8 mouse cellular contexts compared by ENCODE assay signal in the genomic region with DNA sequence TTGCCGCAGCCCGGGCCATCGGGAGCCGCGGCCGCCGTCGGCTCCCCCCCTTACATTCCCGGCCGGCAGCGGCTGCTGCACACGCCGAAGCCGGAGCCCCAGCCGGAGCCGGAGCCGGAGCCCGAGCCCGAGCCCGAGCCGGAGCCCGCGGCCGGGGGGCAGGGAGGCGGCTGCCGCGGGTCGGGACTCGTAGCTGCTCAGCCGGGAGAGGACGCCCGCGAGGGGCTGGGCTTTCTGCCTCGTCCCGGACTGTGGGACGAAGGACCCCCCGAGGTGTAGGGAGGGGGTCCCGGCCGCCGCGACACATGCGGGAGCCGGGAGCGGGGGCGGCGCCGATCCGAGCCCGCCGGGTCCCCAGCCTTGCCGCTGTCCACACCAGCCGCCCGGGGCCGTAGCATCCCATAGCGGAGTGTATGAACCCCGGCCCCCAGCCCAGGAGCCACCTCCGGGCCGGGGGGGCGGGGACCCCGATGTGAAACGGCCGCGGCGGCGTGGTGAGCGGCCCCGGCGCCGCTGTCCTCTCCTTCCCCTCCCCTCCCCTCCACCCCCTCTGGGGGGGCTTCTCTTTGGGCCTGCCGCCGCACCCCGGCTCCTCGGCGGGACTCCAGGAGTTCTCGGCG. TPM values are rescaled to one million over a fixed set of nuclear protein-coding genes. Genes with fewer than 3 reads are reported as not detected.
DNase-seq lines count a peak whose midpoint lies in the region; ATAC-seq and TF ChIP-seq lines count a peak whose summit lies in the region.

A gene (plus strand): TSS at position 507 of the 620 bp plus-strand sequence.

- DNase-seq in cerebellum, adult 11 months, result peak; percentile 45
- DNase-seq in cerebellum, postnatal 25 days, result no peak
- DNase-seq in A20 (ENCODE audit: low read depth, low spot score), result peak; percentile 56
- DNase-seq in heart, adult 8-10 months (ENCODE audit: low spot score), result no peak
- no peak for DNase-seq in liver, embryonic 14.5 days (ENCODE audit: low read depth in 3 of 3, low spot score in 3 of 3)
- peak; percentile 22 to 29 for DNase-seq in spleen, postnatal 36 days (ENCODE audit: low spot score in 2 of 2)

- H3K4me3 ChIP-seq in cortical plate, adult 2 months (ENCODE audit: insufficient read depth, low read length), result peak within 1 kb of the TSS; percentile 77
- H3K4me3 ChIP-seq in kidney, embryonic 15.5 days (replicated peaks), result peak within 1 kb of the TSS; percentile 70
- H3K4me3 ChIP-seq in liver, embryonic 14.5 days (ENCODE audit: insufficient read depth in 1 of 2, low read depth in 2 of 2, low read length in 2 of 2), result peak within 1 kb of the TSS; percentile 91 to 96

- H3K36me3 ChIP-seq in kidney, embryonic 15.5 days, result no peaks in the 10 kb centered on the region; the same call in 1 of the 2 replicates
- H3K36me3 ChIP-seq in liver, embryonic 14.5 days (replicated peaks; ENCODE audit: control insufficient read depth, insufficient read depth, low read depth), result no peaks in the 10 kb centered on the region

- TF ChIP-seq CTCF in cortical plate, adult 2 months (IDR thresholded peaks at IDR 0.05; ENCODE audit: extremely low read depth, insufficient read depth, low read length), result no peak
- no peak for TF ChIP-seq CTCF in liver, embryonic 14.5 days (IDR thresholded peaks at IDR 0.05; ENCODE audit: low read depth)

- H3K4me2 ChIP-seq in kidney, embryonic 15.5 days, result peak within 1 kb of the TSS; percentile 98
- peak within 1 kb of the TSS; percentile 89 for H3K4me2 ChIP-seq in liver, embryonic 14.5 days (ENCODE audit: low read depth)

- no peaks in the 10 kb centered on the region for H3K9me3 ChIP-seq in kidney, embryonic 15.5 days (replicated peaks)
- no peaks in the 10 kb centered on the region for H3K9me3 ChIP-seq in liver, embryonic 14.5 days (ENCODE audit: control insufficient read depth, low read length)

- ATAC-seq in kidney, embryonic 15.5 days (replicated peaks; ENCODE audit: low FRiP score), result peak; percentile 66
- ATAC-seq in liver, embryonic 14.5 days (ENCODE audit: insufficient read depth), result peak; percentile 25; the same call in 1 of the 2 replicates

- H3K4me1 ChIP-seq in cortical plate, adult 2 months (ENCODE audit: control insufficient read depth, insufficient read depth, low read length), result no peaks in the 10 kb centered on the region; the same call in 1 of the 2 replicates
- H3K4me1 ChIP-seq in kidney, embryonic 15.5 days, result peaks cover 25% of the 10 kb centered on the region
- H3K4me1 ChIP-seq in liver, embryonic 14.5 days (replicated peaks; ENCODE audit: control insufficient read depth in 2 of 2, insufficient read depth in 2 of 2, low read length in 1 of 2), result peaks cover 11 to 20% of the 10 kb centered on the region in 2 experiments

- peak within 1 kb of the TSS; percentile 76 for H3K9ac ChIP-seq in kidney, embryonic 15.5 days
- peak within 1 kb of the TSS; percentile 94 for H3K9ac ChIP-seq in liver, embryonic 14.5 days (replicated peaks)

- no peak for TF ChIP-seq EP300 in liver, embryonic 14.5 days (IDR thresholded peaks at IDR 0.05; ENCODE audit: low read depth)

- H3K27ac ChIP-seq in cortical plate, adult 2 months (ENCODE audit: insufficient read depth, low read length), result peak within 1 kb of the TSS; percentile 33
- peak within 1 kb of the TSS; percentile 96 for H3K27ac ChIP-seq in kidney, embryonic 15.5 days
- peak within 1 kb of the TSS; percentile 94 for H3K27ac ChIP-seq in liver, embryonic 14.5 days

- 1% methylated on average over 48 of the region's 76 CpGs for WGBS in kidney, embryonic 15.5 days
- WGBS in liver, embryonic 14.5 days (ENCODE audit: insufficient replicate concordance), result 0% methylated on average over 57 of the region's 76 CpGs

- no peak for TF ChIP-seq POLR2A in cortical plate, adult 2 months (IDR thresholded peaks at IDR 0.05; ENCODE audit: extremely low read depth, insufficient read depth, low read length)

- no peaks in the 10 kb centered on the region for H3K27me3 ChIP-seq in kidney, embryonic 15.5 days
- H3K27me3 ChIP-seq in liver, embryonic 14.5 days (ENCODE audit: control insufficient read depth, insufficient read depth, low read length), result no peaks in the 10 kb centered on the region

RNA-seq across cellular contexts. Expression of the gene that starts here (rescaled TPM):
- 167 and 180 TPM in 2 replicates for polyA plus RNA-seq in cortical plate, adult 2 months (2012; rRNA removed)
- 10 to 100 TPM; 40.0 to 44.7 (median 41.3) TPM for total RNA-seq in heart, adult 8-10 months (2022)
- 9.0 and 9.3 TPM in 2 replicates for polyA plus RNA-seq in kidney, embryonic 15.5 days (2015; fragmentation: Nextera tagmentation; extraction: Ambion mirVana)
- 1.6 and 2.5 TPM in 2 replicates for polyA plus RNA-seq in liver, embryonic 14.5 days (2012; rRNA removed)
- 2.4 and 2.8 TPM in 2 replicates for polyA plus RNA-seq in liver, embryonic 14.5 days (2014; fragmentation: Nextera tagmentation; extraction: Ambion mirVana)

Comparison
In these comparisons a context has a peak if more than half of its experiments do, and no peak if none do; other contexts are left out.
1. RNA of the gene that starts here (polyA plus RNA-seq): 167 to 180 TPM in cortical plate, adult 2 months; 9.0 to 9.3 TPM in kidney, embryonic 15.5 days and 1.6 to 2.8 TPM in liver, embryonic 14.5 days; every median in the first group is over 10 times any median in the second.
2. DNase-seq: peak in cerebellum, adult 11 months (single experiment), A20 (single experiment) and spleen, postnatal 36 days (2 of 2); none in cerebellum, postnatal 25 days (0 of 2), heart, adult 8-10 months (single experiment) and liver, embryonic 14.5 days (0 of 3).
3. H3K27ac ChIP-seq: peak in every context shown above with its lines; median percentile 96 in kidney, embryonic 15.5 days; 94 in liver, embryonic 14.5 days; 33 in cortical plate, adult 2 months.
4. Peak in every context shown above with its lines, with median percentiles within 50 percentile points of each other: H3K4me3 ChIP-seq.